Comparison of ENCODE assay signal across 8 mouse cellular contexts in genomic region chr3:126998008-126998741, GRCm38 (mm10).
DNase-seq lines count a peak whose midpoint lies in the region; ATAC-seq lines count a peak whose summit lies in the region.

No protein-coding gene starts in this region.

- DNase-seq in kidney, adult 11 months, result no peak
- peak; percentile 73 for DNase-seq in embryo, embryonic 10 days (ENCODE audit: low spot score)
- DNase-seq in gastrocnemius, postnatal 4 days (ENCODE audit: low spot score in 2 of 2), result peak; percentile 30 to 70
- DNase-seq in intestine, embryonic 14.5 days (ENCODE audit: low spot score), result peak; percentile 68
- DNase-seq in retina, postnatal 1 day, result peak; percentile 32
- no peak for DNase-seq in adrenal gland, adult 2 months

- peak overlapping the region; percentile 55 for H3K4me2 ChIP-seq in kidney, embryonic 16.5 days (replicated peaks; ENCODE audit: low read depth, low read length)
- peak overlapping the region; percentile 53 for H3K4me2 ChIP-seq in intestine, embryonic 14.5 days (ENCODE audit: low read length)
- 0 out of 2 replicates have a peak overlapping the region, but pooled peaks have one; percentile 7 for H3K4me2 ChIP-seq in liver, embryonic 15.5 days

- peak overlapping the region; percentile 38 for H3K4me3 ChIP-seq in kidney, embryonic 16.5 days (ENCODE audit: low read length)
- peak overlapping the region; percentile 28 for H3K4me3 ChIP-seq in intestine, embryonic 14.5 days (ENCODE audit: low read depth, low read length)
- no peak overlapping the region for H3K4me3 ChIP-seq in liver, embryonic 15.5 days (replicated peaks)

- peak; percentile 89 for ATAC-seq in kidney, embryonic 16.5 days (ENCODE audit: low FRiP score, low TSS enrichment)
- ATAC-seq in intestine, embryonic 14.5 days (replicated peaks; ENCODE audit: low FRiP score, low TSS enrichment, low read depth), result peak; percentile 73
- no peak; the same call in 1 of the 2 replicates for ATAC-seq in liver, embryonic 15.5 days (ENCODE audit: insufficient read depth)

- H3K36me3 ChIP-seq in kidney, embryonic 16.5 days (ENCODE audit: insufficient read depth, low read length), result no peaks in the 10 kb centered on the region
- no peaks in the 10 kb centered on the region for H3K36me3 ChIP-seq in intestine, embryonic 14.5 days (ENCODE audit: control insufficient read depth, insufficient read depth, low read length)
- H3K36me3 ChIP-seq in liver, embryonic 15.5 days (replicated peaks), result no peaks in the 10 kb centered on the region

- WGBS in kidney, embryonic 16.5 days, result 7% methylated on average over 12 of the region's 12 CpGs
- 14% methylated on average over 12 of the region's 12 CpGs for WGBS in intestine, embryonic 14.5 days
- 18% methylated on average over 12 of the region's 12 CpGs for WGBS in liver, embryonic 15.5 days (ENCODE audit: insufficient replicate concordance)

- H3K9me3 ChIP-seq in kidney, embryonic 16.5 days (ENCODE audit: low read length), result no peaks in the 10 kb centered on the region
- H3K9me3 ChIP-seq in intestine, embryonic 14.5 days (ENCODE audit: control insufficient read depth, low read length), result no peaks in the 10 kb centered on the region
- no peaks in the 10 kb centered on the region for H3K9me3 ChIP-seq in liver, embryonic 15.5 days (replicated peaks)

- H3K27ac ChIP-seq in kidney, embryonic 16.5 days (ENCODE audit: low read length), result no peak overlapping the region
- peak overlapping the region; percentile 88 for H3K27ac ChIP-seq in intestine, embryonic 14.5 days (ENCODE audit: low read depth)
- no peak overlapping the region for H3K27ac ChIP-seq in liver, embryonic 15.5 days (replicated peaks)

- H3K27me3 ChIP-seq in kidney, embryonic 16.5 days (ENCODE audit: insufficient read depth, low read length), result no peaks in the 10 kb centered on the region
- no peaks in the 10 kb centered on the region for H3K27me3 ChIP-seq in intestine, embryonic 14.5 days (replicated peaks; ENCODE audit: control insufficient read depth, insufficient read depth, low read length)
- H3K27me3 ChIP-seq in liver, embryonic 15.5 days, result peaks cover 7% of the 10 kb centered on the region; the same call in 1 of the 2 replicates

- peaks cover 13% of the 10 kb centered on the region; the same call in 1 of the 2 replicates for H3K4me1 ChIP-seq in kidney, embryonic 16.5 days (ENCODE audit: insufficient read depth, low read length)
- H3K4me1 ChIP-seq in intestine, embryonic 14.5 days (replicated peaks; ENCODE audit: control insufficient read depth, insufficient read depth, low read length), result 0 out of 2 replicates have a peak, but pooled peaks cover 18% of the 10 kb centered on the region
- no peaks in the 10 kb centered on the region for H3K4me1 ChIP-seq in liver, embryonic 15.5 days (replicated peaks)

- peak overlapping the region; percentile 17; the same call in 1 of the 2 replicates for H3K9ac ChIP-seq in kidney, embryonic 16.5 days (replicated peaks; ENCODE audit: low read length)
- peak overlapping the region; percentile 45 for H3K9ac ChIP-seq in intestine, embryonic 14.5 days (ENCODE audit: low read length)
- no peak overlapping the region for H3K9ac ChIP-seq in liver, embryonic 15.5 days

Comparison
In these comparisons a context has a peak if more than half of its experiments do, and no peak if none do; other contexts are left out.
1. DNase-seq: peak in embryo, embryonic 10 days (single experiment), gastrocnemius, postnatal 4 days (2 of 2), intestine, embryonic 14.5 days (single experiment) and retina, postnatal 1 day (single experiment); none in kidney, adult 11 months (single experiment) and adrenal gland, adult 2 months (single experiment).
2. Peak in every context shown above with its lines, with median percentiles within 50 percentile points of each other: H3K4me2 ChIP-seq.